Mouse (Mus musculus): ENCODE measurements around the gene Scamp4. TPM values are rescaled to one million over a fixed set of nuclear protein-coding genes. Genes with fewer than 3 reads are reported as not detected.

The Scamp4 gene
- total and polyA plus RNA-seq, 2 experiments from 2014 or later, result 39.2 to 44.5 TPM

DNA sequence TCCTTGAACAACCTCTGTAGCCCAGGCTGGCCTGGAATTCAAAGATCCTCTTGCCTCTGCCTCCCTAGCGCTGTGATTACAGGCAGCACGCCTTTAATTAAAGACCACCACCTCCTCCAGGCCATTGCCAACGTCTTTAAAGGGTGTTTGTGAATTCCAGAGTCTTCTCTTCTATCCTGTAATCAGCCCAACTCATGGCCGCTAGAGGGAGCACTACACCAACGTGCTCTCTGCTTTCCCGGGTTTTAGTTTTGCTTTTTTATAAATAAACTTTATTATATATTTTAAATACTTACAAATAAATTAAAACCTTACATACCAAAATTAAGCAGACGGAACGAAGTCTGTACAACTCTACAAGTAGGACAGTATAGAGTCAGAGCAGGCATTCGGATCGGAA is 56.5 kb downstream of the Scamp4 start:
- TF ChIP-seq CTCF (IDR thresholded peaks at IDR 0.05; ENCODE audit: low read depth), result peak; percentile 69
- TF ChIP-seq EP300 (IDR thresholded peaks at IDR 0.05; ENCODE audit: low read depth), result no peak
- H3K4me1 ChIP-seq (ENCODE audit: control insufficient read depth, insufficient read depth), result peaks cover 25% of the 10 kb centered on the region
- H3K9me3 ChIP-seq (replicated peaks; ENCODE audit: control insufficient read depth, low read length), result no peaks in the 10 kb centered on the region
- H3K27me3 ChIP-seq (ENCODE audit: control insufficient read depth, insufficient read depth, low read length), result no peaks in the 10 kb centered on the region
- peak overlapping the region; percentile 54 for H3K4me2 ChIP-seq (ENCODE audit: low read depth, low read length)
- peak; percentile 68 for DNase-seq (ENCODE audit: low spot score)
- 11% methylated on average over 10 of the region's 10 CpGs for WGBS
- H3K27ac ChIP-seq (ENCODE audit: low read depth), result no peak overlapping the region
- no peaks in the 10 kb centered on the region for H3K36me3 ChIP-seq (replicated peaks; ENCODE audit: control insufficient read depth, insufficient read depth, low read length)
- H3K9ac ChIP-seq (replicated peaks; ENCODE audit: low read depth, low read length), result no peak overlapping the region
- no peak for ATAC-seq (ENCODE audit: insufficient read depth, low read depth)
- H3K4me3 ChIP-seq (ENCODE audit: low read depth, low read length), result peak overlapping the region; percentile 33

DNA sequence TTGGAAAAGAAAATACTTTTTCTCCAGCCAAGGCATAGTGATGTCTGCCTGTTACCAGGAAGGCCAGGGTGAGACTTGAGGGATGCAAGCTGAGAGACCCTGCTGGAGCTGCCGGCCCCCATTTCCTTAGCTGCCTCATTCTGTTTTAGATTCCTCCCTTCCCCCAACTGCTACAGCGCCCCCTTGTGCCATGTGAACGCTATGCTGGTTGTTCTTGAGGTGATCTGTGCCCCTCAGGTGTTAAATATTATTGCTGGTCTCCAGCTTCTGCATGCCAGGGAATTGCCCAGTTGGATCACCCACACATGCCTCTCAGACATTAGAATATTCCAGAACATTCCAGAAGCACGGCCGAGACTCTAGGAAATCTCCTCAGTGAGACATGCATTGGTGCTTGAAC is 58.5 kb downstream of the Scamp4 start:
- H3K27me3 ChIP-seq (ENCODE audit: control insufficient read depth, insufficient read depth, low read length), result no peaks in the 10 kb centered on the region
- H3K9me3 ChIP-seq (replicated peaks; ENCODE audit: control insufficient read depth, low read length), result no peaks in the 10 kb centered on the region
- 0 out of 2 replicates have a peak, but pooled peaks cover 2% of the 10 kb centered on the region for H3K36me3 ChIP-seq (replicated peaks; ENCODE audit: control insufficient read depth, insufficient read depth, low read length)
- no peak overlapping the region for H3K4me3 ChIP-seq (ENCODE audit: low read depth, low read length)
- peaks cover 17% of the 10 kb centered on the region for H3K4me1 ChIP-seq (ENCODE audit: control insufficient read depth, insufficient read depth)
- H3K27ac ChIP-seq (ENCODE audit: low read depth), result no peak overlapping the region
- peak; percentile 35 for DNase-seq (ENCODE audit: low spot score)
- H3K4me2 ChIP-seq (ENCODE audit: low read depth, low read length), result no peak overlapping the region
- peak; percentile 59 for TF ChIP-seq CTCF (IDR thresholded peaks at IDR 0.05; ENCODE audit: low read depth)
- no peak for TF ChIP-seq EP300 (IDR thresholded peaks at IDR 0.05; ENCODE audit: low read depth)
- no peak overlapping the region for H3K9ac ChIP-seq (replicated peaks; ENCODE audit: low read depth, low read length)
- WGBS, result 31% methylated on average over 5 of the region's 5 CpGs
- no peak for ATAC-seq (ENCODE audit: insufficient read depth, low read depth)

DNA sequence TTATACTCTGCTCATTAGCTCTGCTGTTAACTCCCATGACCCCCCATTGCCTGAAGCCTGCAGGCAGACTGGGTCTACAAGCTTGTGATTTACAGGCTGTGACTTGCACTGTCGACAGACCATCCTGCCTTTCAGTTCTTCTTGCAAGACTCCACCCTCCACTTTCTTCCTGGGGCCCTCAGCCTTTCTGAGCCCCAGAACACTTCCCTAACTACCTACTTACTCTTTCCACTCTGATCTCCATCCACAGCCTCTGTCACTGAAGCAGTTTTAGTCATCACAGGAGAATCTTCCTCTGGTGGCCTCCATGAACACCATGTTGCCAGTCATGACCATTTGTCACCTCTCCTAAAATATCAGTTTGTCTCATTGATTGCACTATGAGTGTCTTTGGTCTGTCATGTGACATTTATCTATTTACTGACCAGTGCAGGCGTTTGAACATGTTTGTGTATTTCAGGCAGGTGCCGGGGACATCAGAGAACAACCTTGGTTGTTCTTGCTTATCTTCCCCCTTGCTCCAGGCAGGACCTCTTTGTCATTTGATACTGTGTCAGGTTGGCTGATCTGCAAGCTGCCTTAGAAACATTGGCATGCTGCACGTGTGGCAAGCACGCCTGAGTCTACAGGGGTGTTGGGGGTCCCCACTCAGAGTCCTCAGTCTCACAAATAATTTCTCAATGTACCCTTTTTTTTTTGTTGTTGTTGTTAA is 61.0 kb downstream of the Scamp4 start:
- Histone ChIP-seq H3K27me3 (ENCODE audit: control insufficient read depth, insufficient read depth, low read length) (no peaks in the 10 kb centered on the region), H3K27ac (ENCODE audit: low read depth) (peak overlapping the region; percentile 98), H3K4me2 (ENCODE audit: low read depth, low read length) (no peak overlapping the region), H3K4me1 (ENCODE audit: control insufficient read depth, insufficient read depth) (peaks cover 17% of the 10 kb centered on the region), H3K9ac (replicated peaks; ENCODE audit: low read depth, low read length) (0 out of 2 replicates have a peak overlapping the region, but pooled peaks have one; percentile 17), H3K36me3 (replicated peaks; ENCODE audit: control insufficient read depth, insufficient read depth, low read length) (peaks cover 27% of the 10 kb centered on the region), H3K4me3 (ENCODE audit: low read depth, low read length) (no peak overlapping the region), H3K9me3 (replicated peaks; ENCODE audit: control insufficient read depth, low read length) (no peaks in the 10 kb centered on the region)
- TF ChIP-seq CTCF (IDR thresholded peaks at IDR 0.05; ENCODE audit: low read depth) (no peak), EP300 (IDR thresholded peaks at IDR 0.05; ENCODE audit: low read depth) (peak; percentile 75; the same call in 1 of the 2 replicates)
- DNase-seq (ENCODE audit: low spot score) (peak; percentile 50), ATAC-seq (ENCODE audit: insufficient read depth, low read depth) (no peak)
- WGBS, result 25% methylated on average over 5 of the region's 5 CpGs

DNA sequence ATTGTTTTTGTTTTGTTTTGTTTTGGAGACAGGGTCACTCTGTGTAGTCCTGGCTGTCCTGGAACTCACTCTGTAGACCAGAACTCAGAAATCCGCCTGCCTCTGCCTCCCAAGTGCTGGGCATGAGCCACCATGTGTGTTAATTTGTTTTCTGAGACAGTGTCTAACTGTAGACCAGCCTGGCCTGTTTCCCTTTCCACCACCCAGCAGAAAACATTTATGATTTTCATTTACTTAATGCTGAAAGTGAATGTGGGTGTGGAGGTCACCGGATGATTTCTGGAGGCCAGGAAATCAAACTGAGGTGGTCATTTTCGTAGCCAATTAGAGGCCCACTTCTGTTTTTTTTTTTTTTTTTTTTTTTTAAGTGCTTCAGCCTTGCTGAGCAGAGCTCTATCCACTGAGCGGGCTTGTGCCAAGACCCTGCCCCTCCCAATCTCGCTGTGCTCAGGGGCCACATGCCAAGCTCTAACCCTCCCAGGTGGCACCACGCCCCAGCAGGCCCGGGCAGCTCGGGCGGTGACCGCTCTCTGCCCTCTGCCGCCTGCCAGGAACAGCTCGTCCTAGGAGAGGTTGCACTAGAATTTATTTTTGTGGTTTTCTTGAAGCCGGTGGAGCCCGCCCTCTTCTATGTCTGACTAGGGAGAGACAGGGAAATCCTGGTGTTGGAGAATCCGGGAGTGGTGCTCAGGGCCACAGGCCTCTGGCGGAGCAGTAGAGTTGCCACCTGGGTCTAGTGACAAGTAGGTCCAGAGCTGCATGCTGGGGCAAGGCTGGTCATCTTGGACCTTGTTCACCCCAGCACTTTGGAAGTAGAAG is 61.7 kb downstream of the Scamp4 start:
- H3K27ac ChIP-seq (ENCODE audit: low read depth), result peak overlapping the region; percentile 98
- no peaks in the 10 kb centered on the region for H3K27me3 ChIP-seq (ENCODE audit: control insufficient read depth, insufficient read depth, low read length)
- DNase-seq (ENCODE audit: low spot score), result peak; percentile 95
- H3K4me3 ChIP-seq (ENCODE audit: low read depth, low read length), result peak overlapping the region; percentile 20; the same call in 1 of the 2 replicates
- H3K4me2 ChIP-seq (ENCODE audit: low read depth, low read length), result peak overlapping the region; percentile 48
- TF ChIP-seq EP300 (IDR thresholded peaks at IDR 0.05; ENCODE audit: low read depth), result peak; percentile 92
- no peak for TF ChIP-seq CTCF (IDR thresholded peaks at IDR 0.05; ENCODE audit: low read depth)
- H3K9me3 ChIP-seq (replicated peaks; ENCODE audit: control insufficient read depth, low read length), result no peaks in the 10 kb centered on the region
- WGBS, result 6% methylated on average over 16 of the region's 16 CpGs
- peaks cover 18% of the 10 kb centered on the region for H3K4me1 ChIP-seq (ENCODE audit: control insufficient read depth, insufficient read depth)
- H3K9ac ChIP-seq (replicated peaks; ENCODE audit: low read depth, low read length), result no peak overlapping the region
- H3K36me3 ChIP-seq (replicated peaks; ENCODE audit: control insufficient read depth, insufficient read depth, low read length), result peaks cover 34% of the 10 kb centered on the region
- ATAC-seq (ENCODE audit: insufficient read depth, low read depth), result peak; percentile 93

DNA sequence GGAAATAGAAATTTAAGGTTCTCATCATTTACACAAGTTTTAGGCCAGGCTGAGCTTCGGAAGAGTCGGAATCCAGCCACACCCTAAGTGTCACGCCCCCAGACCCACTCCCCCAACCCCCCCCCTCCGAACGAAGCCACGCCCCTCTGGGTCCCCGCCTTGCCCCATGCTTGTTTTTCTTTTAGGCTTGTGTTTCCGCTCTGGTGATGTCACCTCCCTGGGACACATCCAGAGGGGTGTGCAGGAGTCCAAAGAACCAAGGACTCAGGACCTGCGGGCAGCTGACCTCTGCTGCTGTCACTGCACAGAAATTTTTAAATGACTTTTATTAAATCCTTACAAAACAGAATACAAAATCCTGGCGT is 62.3 kb downstream of the Scamp4 start:
- ATAC-seq (ENCODE audit: insufficient read depth, low read depth), result peak; percentile 74

More for the DNA sequence above, 62.3 kb downstream of the Scamp4 start:
- H3K4me3 ChIP-seq (ENCODE audit: low read depth, low read length), result peak overlapping the region; percentile 20; the same call in 1 of the 2 replicates
- H3K27ac ChIP-seq (ENCODE audit: low read depth), result peak overlapping the region; percentile 98
- peak overlapping the region; percentile 48 for H3K4me2 ChIP-seq (ENCODE audit: low read depth, low read length)
- TF ChIP-seq CTCF (IDR thresholded peaks at IDR 0.05; ENCODE audit: low read depth), result no peak
- TF ChIP-seq EP300 (IDR thresholded peaks at IDR 0.05; ENCODE audit: low read depth), result no peak
- H3K9me3 ChIP-seq (replicated peaks; ENCODE audit: control insufficient read depth, low read length), result no peaks in the 10 kb centered on the region
- H3K36me3 ChIP-seq (replicated peaks; ENCODE audit: control insufficient read depth, insufficient read depth, low read length), result peaks cover 40% of the 10 kb centered on the region
- WGBS, result 10% methylated on average over 10 of the region's 10 CpGs
- peaks cover 23% of the 10 kb centered on the region for H3K4me1 ChIP-seq (ENCODE audit: control insufficient read depth, insufficient read depth)
- peak; percentile 81 for DNase-seq (ENCODE audit: low spot score)
- H3K27me3 ChIP-seq (ENCODE audit: control insufficient read depth, insufficient read depth, low read length), result no peaks in the 10 kb centered on the region
- peak overlapping the region; percentile 7; the same call in 1 of the 2 replicates for H3K9ac ChIP-seq (replicated peaks; ENCODE audit: low read depth, low read length)

Small RNAs within 50 kb of the gene (microRNA-seq; reads per million reads assigned to microRNA genes)
- gene Mir6912, result not detected

Other genes starting within 250 kb of the Scamp4 start
- 1.7 TPM in 1 of 2 replicates, not detected in the other for gene Plk5, start 246.4 kb upstream of the Scamp4 start, total RNA-seq (2014; rRNA removed; ENCODE audit: low replicate concordance)
- 0.05 TPM in 2 replicates for gene Plk5, start 246.4 kb upstream of the Scamp4 start, polyA plus RNA-seq (2015; fragmentation: Nextera tagmentation; extraction: Ambion mirVana)
- gene Mex3d, start 215.2 kb upstream of the Scamp4 start, total RNA-seq (2014; rRNA removed; ENCODE audit: low replicate concordance), result 20.0 and 26.4 TPM in 2 replicates
- gene Mex3d, start 215.2 kb upstream of the Scamp4 start, polyA plus RNA-seq (2015; fragmentation: Nextera tagmentation; extraction: Ambion mirVana), result 2.2 and 2.9 TPM in 2 replicates
- 35.1 and 35.3 TPM in 2 replicates for gene Mbd3, start 203.3 kb upstream of the Scamp4 start, total RNA-seq (2014; rRNA removed; ENCODE audit: low replicate concordance)
- gene Mbd3, start 203.3 kb upstream of the Scamp4 start, polyA plus RNA-seq (2015; fragmentation: Nextera tagmentation; extraction: Ambion mirVana), result 75.6 and 78.0 TPM in 2 replicates
- 1,589 and 2,020 TPM in 2 replicates for gene Uqcr11, start 196.0 kb upstream of the Scamp4 start, total RNA-seq (2014; rRNA removed; ENCODE audit: low replicate concordance)
- 3,128 and 3,343 TPM in 2 replicates for gene Uqcr11, start 196.0 kb upstream of the Scamp4 start, polyA plus RNA-seq (2015; fragmentation: Nextera tagmentation; extraction: Ambion mirVana)
- gene Tcf3, start 169.2 kb upstream of the Scamp4 start, total RNA-seq (2014; rRNA removed; ENCODE audit: low replicate concordance), result 77.8 and 91.4 TPM in 2 replicates
- 20.1 and 20.6 TPM in 2 replicates for gene Tcf3, start 169.2 kb upstream of the Scamp4 start, polyA plus RNA-seq (2015; fragmentation: Nextera tagmentation; extraction: Ambion mirVana)
- not detected in 2 replicates for gene Onecut3, start 108.0 kb upstream of the Scamp4 start, total RNA-seq (2014; rRNA removed; ENCODE audit: low replicate concordance)
- not detected in 2 replicates for gene Onecut3, start 108.0 kb upstream of the Scamp4 start, polyA plus RNA-seq (2015; fragmentation: Nextera tagmentation; extraction: Ambion mirVana)
- not detected in 2 replicates for gene Atp8b3, start 63.7 kb upstream of the Scamp4 start, total RNA-seq (2014; rRNA removed; ENCODE audit: low replicate concordance)
- gene Atp8b3, start 63.7 kb upstream of the Scamp4 start, polyA plus RNA-seq (2015; fragmentation: Nextera tagmentation; extraction: Ambion mirVana), result not detected in 2 replicates
- gene Rexo1, start 41.3 kb upstream of the Scamp4 start, total RNA-seq (2014; rRNA removed; ENCODE audit: low replicate concordance), result 13.1 and 17.6 TPM in 2 replicates
- 7.6 TPM in 2 replicates for gene Rexo1, start 41.3 kb upstream of the Scamp4 start, polyA plus RNA-seq (2015; fragmentation: Nextera tagmentation; extraction: Ambion mirVana)
- gene Klf16, start 25.6 kb upstream of the Scamp4 start, total RNA-seq (2014; rRNA removed; ENCODE audit: low replicate concordance), result 9.3 TPM in 2 replicates
- 3.1 and 3.5 TPM in 2 replicates for gene Klf16, start 25.6 kb upstream of the Scamp4 start, polyA plus RNA-seq (2015; fragmentation: Nextera tagmentation; extraction: Ambion mirVana)
- 194 and 462 TPM in 2 replicates for gene Abhd17a, start 12.5 kb upstream of the Scamp4 start, total RNA-seq (2014; rRNA removed; ENCODE audit: low replicate concordance)
- 88.2 and 88.6 TPM in 2 replicates for gene Abhd17a, start 12.5 kb upstream of the Scamp4 start, polyA plus RNA-seq (2015; fragmentation: Nextera tagmentation; extraction: Ambion mirVana)
- 1.6 and 4.5 TPM in 2 replicates for gene Adat3, start within 50 bp of the Scamp4 start, total RNA-seq (2014; rRNA removed; ENCODE audit: low replicate concordance)
- 1.8 and 2.7 TPM in 2 replicates for gene Adat3, start within 50 bp of the Scamp4 start, polyA plus RNA-seq (2015; fragmentation: Nextera tagmentation; extraction: Ambion mirVana)
- gene Gm49322, start 3.1 kb downstream of the Scamp4 start, total RNA-seq (2014; rRNA removed; ENCODE audit: low replicate concordance), result 0.23 and 1.3 TPM in 2 replicates
- 0.33 and 0.38 TPM in 2 replicates for gene Gm49322, start 3.1 kb downstream of the Scamp4 start, polyA plus RNA-seq (2015; fragmentation: Nextera tagmentation; extraction: Ambion mirVana)
- 141 and 149 TPM in 2 replicates for gene Csnk1g2, start 20.0 kb downstream of the Scamp4 start, total RNA-seq (2014; rRNA removed; ENCODE audit: low replicate concordance)
- gene Csnk1g2, start 20.0 kb downstream of the Scamp4 start, polyA plus RNA-seq (2015; fragmentation: Nextera tagmentation; extraction: Ambion mirVana), result 69.1 and 75.6 TPM in 2 replicates
- gene Btbd2, start 54.2 kb downstream of the Scamp4 start, total RNA-seq (2014; rRNA removed; ENCODE audit: low replicate concordance), result 92.2 and 108 TPM in 2 replicates
- 36.7 and 40.6 TPM in 2 replicates for gene Btbd2, start 54.2 kb downstream of the Scamp4 start, polyA plus RNA-seq (2015; fragmentation: Nextera tagmentation; extraction: Ambion mirVana)
- 150 and 174 TPM in 2 replicates for gene Mknk2, start 75.2 kb downstream of the Scamp4 start, total RNA-seq (2014; rRNA removed; ENCODE audit: low replicate concordance)
- 76.9 and 78.3 TPM in 2 replicates for gene Mknk2, start 75.2 kb downstream of the Scamp4 start, polyA plus RNA-seq (2015; fragmentation: Nextera tagmentation; extraction: Ambion mirVana)
- gene Mob3a, start 99.1 kb downstream of the Scamp4 start, total RNA-seq (2014; rRNA removed; ENCODE audit: low replicate concordance), result 15.0 and 15.6 TPM in 2 replicates
- 10.8 and 11.5 TPM in 2 replicates for gene Mob3a, start 99.1 kb downstream of the Scamp4 start, polyA plus RNA-seq (2015; fragmentation: Nextera tagmentation; extraction: Ambion mirVana)
- 6.6 and 6.9 TPM in 2 replicates for gene Izumo4, start 99.3 kb downstream of the Scamp4 start, total RNA-seq (2014; rRNA removed; ENCODE audit: low replicate concordance)
- gene Izumo4, start 99.3 kb downstream of the Scamp4 start, polyA plus RNA-seq (2015; fragmentation: Nextera tagmentation; extraction: Ambion mirVana), result 3.6 and 7.3 TPM in 2 replicates
- 72.7 and 77.9 TPM in 2 replicates for gene Ap3d1, start 139.4 kb downstream of the Scamp4 start, total RNA-seq (2014; rRNA removed; ENCODE audit: low replicate concordance)
- gene Ap3d1, start 139.4 kb downstream of the Scamp4 start, polyA plus RNA-seq (2015; fragmentation: Nextera tagmentation; extraction: Ambion mirVana), result 31.6 and 34.3 TPM in 2 replicates
- gene Dot1l, start 152.3 kb downstream of the Scamp4 start, total RNA-seq (2014; rRNA removed; ENCODE audit: low replicate concordance), result 19.4 and 32.8 TPM in 2 replicates
- 13.1 and 14.0 TPM in 2 replicates for gene Dot1l, start 152.3 kb downstream of the Scamp4 start, polyA plus RNA-seq (2015; fragmentation: Nextera tagmentation; extraction: Ambion mirVana)
- gene Sf3a2, start 195.3 kb downstream of the Scamp4 start, total RNA-seq (2014; rRNA removed; ENCODE audit: low replicate concordance), result 8.8 and 12.7 TPM in 2 replicates
- 25.2 and 26.0 TPM in 2 replicates for gene Sf3a2, start 195.3 kb downstream of the Scamp4 start, polyA plus RNA-seq (2015; fragmentation: Nextera tagmentation; extraction: Ambion mirVana)
- 29.3 and 50.6 TPM in 2 replicates for gene Plekhj1, start 195.8 kb downstream of the Scamp4 start, total RNA-seq (2014; rRNA removed; ENCODE audit: low replicate concordance)
- gene Plekhj1, start 195.8 kb downstream of the Scamp4 start, polyA plus RNA-seq (2015; fragmentation: Nextera tagmentation; extraction: Ambion mirVana), result 41.8 and 44.4 TPM in 2 replicates
- gene Amh, start 202.4 kb downstream of the Scamp4 start, total RNA-seq (2014; rRNA removed; ENCODE audit: low replicate concordance), result 4.0 TPM in 1 of 2 replicates, not detected in the other
- gene Amh, start 202.4 kb downstream of the Scamp4 start, polyA plus RNA-seq (2015; fragmentation: Nextera tagmentation; extraction: Ambion mirVana), result 0.18 and 0.22 TPM in 2 replicates
- gene Jsrp1, start 210.6 kb downstream of the Scamp4 start, total RNA-seq (2014; rRNA removed; ENCODE audit: low replicate concordance), result 2.2 TPM in 1 of 2 replicates, not detected in the other
- gene Jsrp1, start 210.6 kb downstream of the Scamp4 start, polyA plus RNA-seq (2015; fragmentation: Nextera tagmentation; extraction: Ambion mirVana), result 2.3 and 2.7 TPM in 2 replicates
- 2,373 and 2,460 TPM in 2 replicates for gene Oaz1, start 223.8 kb downstream of the Scamp4 start, total RNA-seq (2014; rRNA removed; ENCODE audit: low replicate concordance)
- 1,975 and 1,990 TPM in 2 replicates for gene Oaz1, start 223.8 kb downstream of the Scamp4 start, polyA plus RNA-seq (2015; fragmentation: Nextera tagmentation; extraction: Ambion mirVana)
- gene Lingo3, start 241.2 kb downstream of the Scamp4 start, total RNA-seq (2014; rRNA removed; ENCODE audit: low replicate concordance), result 0.92 and 4.2 TPM in 2 replicates
- 1.1 and 1.5 TPM in 2 replicates for gene Lingo3, start 241.2 kb downstream of the Scamp4 start, polyA plus RNA-seq (2015; fragmentation: Nextera tagmentation; extraction: Ambion mirVana)